Mouse (Mus musculus): ENCODE data around the gene Tacc2. TPM values are rescaled to one million over a fixed set of nuclear protein-coding genes. Genes with fewer than 3 reads are reported as not detected.

Gene Tacc2
- polyA plus RNA-seq, 1 experiment from 2014 or later = 44.8 TPM

DNA sequence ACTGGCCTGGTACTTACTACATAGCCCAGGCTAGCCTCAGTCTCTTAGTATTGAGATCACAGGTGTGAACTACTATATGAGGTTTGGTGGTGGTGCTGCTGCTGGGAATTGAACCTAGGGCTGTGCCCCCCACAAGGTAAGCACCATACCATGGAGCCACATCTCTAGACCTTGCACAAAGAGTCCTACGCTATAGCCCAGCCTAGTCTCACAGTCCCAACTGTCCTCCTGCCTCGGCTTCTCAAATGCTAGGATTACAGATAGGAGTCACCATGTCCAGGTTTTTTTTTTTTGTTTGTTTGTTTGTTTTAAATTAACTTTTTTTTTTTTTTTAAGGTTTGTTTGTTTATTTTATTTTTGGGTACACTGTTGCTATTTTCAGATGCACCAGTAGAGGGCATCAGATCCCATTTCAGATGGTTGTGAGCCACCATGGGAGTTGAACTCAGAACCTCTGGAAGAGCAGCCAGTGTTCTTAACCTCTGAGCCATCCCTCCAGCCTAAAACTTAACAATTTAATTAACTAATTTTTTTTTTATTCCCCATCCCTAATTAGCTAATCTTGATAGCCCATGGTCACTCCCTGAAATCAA, 157.1 kb downstream of the Tacc2 start:
- WGBS = 95% methylated on average over 2 of the region's 2 CpGs
- Histone ChIP-seq H3K27ac (no peak overlapping the region), H3K27me3 (ENCODE audit: insufficient read depth, poor library complexity, severe bottlenecking) (no peaks in the 10 kb centered on the region), H3K9me3 (no peaks in the 10 kb centered on the region), H3K4me3 (no peak overlapping the region), H3K36me3 (peaks cover 88% of the 10 kb centered on the region), H3K4me1 (peaks cover 21% of the 10 kb centered on the region)
- DNase-seq (ENCODE audit: low spot score) = no peak

DNA sequence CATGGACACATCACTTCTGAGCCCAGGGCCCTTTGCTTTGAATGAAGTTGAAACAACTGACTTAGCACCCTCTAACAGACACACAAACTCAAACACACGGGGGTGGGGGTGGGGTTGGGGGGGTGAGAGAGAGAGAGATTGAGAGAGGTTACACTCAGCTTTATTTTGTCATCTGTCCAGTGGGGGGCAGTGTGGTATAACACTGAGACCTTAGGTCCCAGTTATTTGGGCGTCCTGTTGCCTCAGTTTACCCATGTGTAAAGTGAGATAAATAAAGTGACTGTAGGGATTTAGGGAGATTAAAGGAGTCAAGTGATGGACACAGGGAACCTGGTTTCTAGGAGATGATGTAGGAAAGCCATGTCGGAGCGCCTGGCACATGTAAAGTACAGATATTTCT, 163.9 kb downstream of the Tacc2 start:
- DNase-seq (ENCODE audit: low spot score) = no peak
- Histone ChIP-seq H3K36me3 (peaks cover 99% of the 10 kb centered on the region), H3K27me3 (ENCODE audit: insufficient read depth, poor library complexity, severe bottlenecking) (no peaks in the 10 kb centered on the region), H3K9me3 (no peaks in the 10 kb centered on the region), H3K4me1 (peaks cover 13% of the 10 kb centered on the region; the same call in 1 of the 2 replicates), H3K4me3 (no peak overlapping the region), H3K27ac (no peak overlapping the region)
- WGBS = 80% methylated on average over 4 of the region's 4 CpGs

DNA sequence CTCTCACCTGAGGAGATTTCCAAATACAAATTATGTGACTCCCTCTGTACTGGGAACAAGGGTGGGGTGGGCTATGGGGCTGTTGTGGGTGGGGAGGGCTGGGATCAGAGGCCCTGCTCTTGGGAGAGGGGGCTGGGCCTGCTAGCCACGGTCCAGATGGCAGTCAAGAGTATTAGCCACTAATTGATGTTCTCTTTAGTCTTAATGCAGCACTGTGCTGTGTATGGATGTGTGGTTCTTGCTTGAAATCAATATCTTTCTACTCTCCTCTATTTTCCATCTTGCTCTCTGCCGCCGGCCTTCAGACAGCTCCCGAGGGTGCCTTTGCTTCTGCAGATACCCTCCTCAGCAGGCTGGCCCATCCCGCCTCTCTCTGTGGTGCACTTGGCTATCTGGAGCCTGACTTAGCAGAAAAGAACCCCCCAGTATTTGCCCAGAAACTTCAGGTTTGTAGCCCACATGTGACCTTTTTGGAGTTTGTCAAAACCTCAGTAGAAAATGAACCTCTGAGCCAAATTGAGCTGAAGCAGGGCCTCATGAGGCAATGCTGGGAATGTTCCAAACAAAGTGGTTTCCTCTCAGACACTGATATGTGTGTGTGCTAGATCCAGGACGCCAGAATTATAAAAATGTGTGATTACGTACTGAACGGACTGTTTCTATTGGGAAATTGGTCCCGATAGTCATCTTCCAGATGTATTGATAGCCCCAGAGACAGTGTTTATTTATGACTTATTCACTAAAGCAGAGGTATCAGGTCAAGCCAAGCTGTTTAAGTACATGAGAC, 166.2 kb downstream of the Tacc2 start:
- 88% methylated on average over 9 of the region's 9 CpGs for WGBS
- Histone ChIP-seq H3K4me3 (no peak overlapping the region), H3K4me1 (peaks cover 19% of the 10 kb centered on the region; the same call in 1 of the 2 replicates), H3K27me3 (ENCODE audit: insufficient read depth, poor library complexity, severe bottlenecking) (no peaks in the 10 kb centered on the region), H3K36me3 (peaks cover 98% of the 10 kb centered on the region), H3K9me3 (no peaks in the 10 kb centered on the region), H3K27ac (no peak overlapping the region)
- DNase-seq (ENCODE audit: low spot score) = no peak

DNA sequence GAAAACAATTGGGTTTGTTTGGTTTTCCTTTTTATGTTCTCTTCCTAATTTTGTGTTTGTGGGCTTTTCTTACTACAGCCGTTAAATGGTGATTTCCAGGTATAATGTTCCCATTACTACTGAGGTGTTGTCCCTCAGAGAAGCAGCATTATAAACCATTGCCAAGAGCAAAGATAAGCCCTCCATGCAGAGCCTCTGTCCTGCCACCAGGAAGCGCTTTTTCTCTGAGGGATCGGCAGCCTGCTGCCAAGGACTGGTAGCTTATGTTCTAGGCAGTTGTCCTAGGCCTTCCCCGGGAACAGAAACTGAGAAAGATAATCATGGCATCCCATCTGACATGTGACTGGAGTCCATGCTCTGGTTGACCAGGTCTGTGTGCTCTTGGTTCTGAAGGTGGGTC, 171.9 kb downstream of the Tacc2 start:
- Histone ChIP-seq H3K36me3 (peaks cover 85% of the 10 kb centered on the region), H3K4me1 (peaks cover 43% of the 10 kb centered on the region), H3K4me3 (no peak overlapping the region), H3K9me3 (no peaks in the 10 kb centered on the region), H3K27me3 (ENCODE audit: insufficient read depth, poor library complexity, severe bottlenecking) (no peaks in the 10 kb centered on the region), H3K27ac (no peak overlapping the region)
- DNase-seq (ENCODE audit: low spot score) = no peak
- 86% methylated on average over 4 of the region's 4 CpGs for whole genome bisulfite sequencing

- Histone ChIP-seq H3K9me3 (no peaks in the 10 kb centered on the region), H3K4me3 (no peak overlapping the region), H3K27ac (peak overlapping the region; percentile 73), H3K36me3 (peaks cover 77% of the 10 kb centered on the region), H3K27me3 (ENCODE audit: insufficient read depth, poor library complexity, severe bottlenecking) (no peaks in the 10 kb centered on the region), H3K4me1 (peaks cover 58% of the 10 kb centered on the region)
- WGBS = 46% methylated on average over 17 of the region's 17 CpGs
- DNase-seq (ENCODE audit: low spot score) = no peak
Observed at GRCm38 (mm10) chr7:130750752-130751490, 173.7 kb downstream of the Tacc2 start.

GRCm38 (mm10) chr7:130751678-130752077, 174.4 kb downstream of the Tacc2 start:
- WGBS = 66% methylated on average over 9 of the region's 9 CpGs
- Histone ChIP-seq H3K4me3 (no peak overlapping the region), H3K27ac (peak overlapping the region; percentile 73), H3K36me3 (peaks cover 70% of the 10 kb centered on the region), H3K9me3 (no peaks in the 10 kb centered on the region), H3K4me1 (peaks cover 66% of the 10 kb centered on the region), H3K27me3 (ENCODE audit: insufficient read depth, poor library complexity, severe bottlenecking) (no peaks in the 10 kb centered on the region)
- no peak for DNase-seq (ENCODE audit: low spot score)

DNA sequence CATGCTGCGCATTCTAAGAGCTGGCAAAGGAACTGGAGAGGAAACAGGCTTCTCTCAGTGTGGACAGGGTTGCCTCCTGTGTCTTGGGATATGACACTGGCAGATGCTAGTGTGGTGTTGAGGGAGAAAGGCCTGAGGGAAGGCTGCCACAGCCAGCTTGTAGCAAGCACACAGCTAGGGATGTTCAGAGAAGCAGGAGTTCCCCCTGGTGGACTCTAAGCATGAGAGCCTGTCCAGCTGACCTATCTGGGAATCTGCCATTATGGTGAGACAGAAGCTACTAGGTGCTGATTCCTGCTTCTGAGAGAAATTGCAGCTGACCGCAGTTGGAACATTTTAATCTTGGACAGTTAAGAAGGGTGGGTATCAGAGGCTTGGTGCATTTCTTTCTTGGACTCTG, 177.6 kb downstream of the Tacc2 start:
- WGBS = 83% methylated on average over 2 of the region's 2 CpGs
- peak overlapping the region; percentile 16; the same call in 1 of the 2 replicates for H3K27ac ChIP-seq
- no peaks in the 10 kb centered on the region for H3K9me3 ChIP-seq
- no peak overlapping the region for H3K4me3 ChIP-seq
- peaks cover 53% of the 10 kb centered on the region for H3K4me1 ChIP-seq
- no peaks in the 10 kb centered on the region for H3K27me3 ChIP-seq (ENCODE audit: insufficient read depth, poor library complexity, severe bottlenecking)
- peaks cover 73% of the 10 kb centered on the region for H3K36me3 ChIP-seq
- DNase-seq (ENCODE audit: low spot score) = no peak

- peaks cover 76% of the 10 kb centered on the region for H3K36me3 ChIP-seq
- no peak overlapping the region; the same call in 1 of the 2 replicates for H3K4me3 ChIP-seq
- H3K9me3 ChIP-seq = no peaks in the 10 kb centered on the region
- no peaks in the 10 kb centered on the region for H3K27me3 ChIP-seq (ENCODE audit: insufficient read depth, poor library complexity, severe bottlenecking)
- 51% methylated on average over 7 of the region's 7 CpGs for WGBS
- DNase-seq (ENCODE audit: low spot score) = no peak
- peak overlapping the region; percentile 36 for H3K27ac ChIP-seq
- peaks cover 37% of the 10 kb centered on the region for H3K4me1 ChIP-seq
Observed at GRCm38 (mm10) chr7:130756343-130756835, 179.2 kb downstream of the Tacc2 start.

GRCm38 (mm10) chr7:130757326-130757865, 180.2 kb downstream of the Tacc2 start:
- DNase-seq (ENCODE audit: low spot score) = no peak
- peak overlapping the region; percentile 36 for H3K27ac ChIP-seq
- no peak overlapping the region for H3K4me3 ChIP-seq
- peaks cover 35% of the 10 kb centered on the region for H3K4me1 ChIP-seq
- 77% methylated on average over 11 of the region's 11 CpGs for WGBS
- no peaks in the 10 kb centered on the region for H3K9me3 ChIP-seq
- peaks cover 69% of the 10 kb centered on the region for H3K36me3 ChIP-seq
- no peaks in the 10 kb centered on the region for H3K27me3 ChIP-seq (ENCODE audit: insufficient read depth, poor library complexity, severe bottlenecking)

- H3K4me1 ChIP-seq = peaks cover 18% of the 10 kb centered on the region
- no peak overlapping the region for H3K4me3 ChIP-seq
- H3K36me3 ChIP-seq = peaks cover 63% of the 10 kb centered on the region
- 29% methylated on average over 17 of the region's 17 CpGs for WGBS
- no peaks in the 10 kb centered on the region for H3K27me3 ChIP-seq (ENCODE audit: insufficient read depth, poor library complexity, severe bottlenecking)
- H3K27ac ChIP-seq = no peak overlapping the region
- DNase-seq (ENCODE audit: low spot score) = peak; percentile 83
- no peaks in the 10 kb centered on the region for H3K9me3 ChIP-seq
Observed at GRCm38 (mm10) chr7:130762071-130762897, 185.0 kb downstream of the Tacc2 start.

DNA sequence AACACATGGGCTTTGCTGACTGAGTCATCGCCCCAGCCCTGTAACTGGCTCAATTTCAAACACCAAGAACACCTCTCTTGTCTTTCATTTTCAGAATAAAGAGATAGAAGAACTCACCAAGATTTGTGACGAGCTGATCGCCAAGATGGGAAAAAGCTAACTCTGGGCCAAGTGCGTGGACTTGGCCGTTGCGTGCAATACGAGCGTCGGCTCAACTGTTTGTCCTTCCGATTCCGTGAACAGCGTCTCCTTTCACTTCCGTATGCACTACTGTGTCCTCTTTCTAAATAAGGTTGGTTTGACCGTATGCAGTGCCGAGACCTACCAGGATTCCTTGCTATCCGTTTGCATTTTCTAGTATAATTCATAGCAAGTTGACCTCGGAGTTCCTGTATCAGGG, 186.9 kb downstream of the Tacc2 start:
- no peaks in the 10 kb centered on the region for H3K27me3 ChIP-seq (ENCODE audit: insufficient read depth, poor library complexity, severe bottlenecking)
- H3K4me3 ChIP-seq = no peak overlapping the region
- H3K9me3 ChIP-seq = no peaks in the 10 kb centered on the region
- peaks cover 48% of the 10 kb centered on the region for H3K36me3 ChIP-seq
- no peak overlapping the region for H3K27ac ChIP-seq
- 92% methylated on average over 17 of the region's 17 CpGs for WGBS
- DNase-seq (ENCODE audit: low spot score) = no peak
- peaks cover 17% of the 10 kb centered on the region for H3K4me1 ChIP-seq

Measured in heart, embryonic 10.5 days (tissue).